Mouse (Mus musculus) c-Kit-positive CD71-positive TER-119-negative erythroid progenitor cells, embryonic 14.5 days (primary cell): ENCODE measurements around the gene Lta.

Experiments used
- DNase-seq: peaks from one replicate; pipeline ENCODE4 v3.0.0-alpha.2; 2013; ENCODE audit warnings: low read depth

Lta gene

DNA sequence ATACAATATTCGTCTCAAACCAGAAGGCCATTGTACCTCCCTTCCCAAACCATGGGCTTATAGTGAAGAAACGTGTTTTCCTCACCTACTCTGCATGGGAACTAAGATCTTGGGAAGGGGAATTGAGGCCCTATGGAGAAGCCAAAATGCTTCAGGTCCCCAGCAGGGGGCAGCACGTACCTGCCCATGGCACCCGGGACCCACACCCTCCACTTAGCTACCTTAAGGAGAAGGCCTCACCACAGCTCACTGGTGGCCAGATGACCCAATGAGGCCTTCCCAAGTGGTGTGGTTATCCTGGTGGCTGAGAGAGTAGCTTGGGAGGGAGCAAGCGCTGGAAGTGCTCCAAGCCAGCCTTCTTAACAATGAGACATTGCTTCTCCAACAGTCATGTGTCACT is 26.6 kb downstream of the Lta start:
- no peak for DNase-seq

DNA sequence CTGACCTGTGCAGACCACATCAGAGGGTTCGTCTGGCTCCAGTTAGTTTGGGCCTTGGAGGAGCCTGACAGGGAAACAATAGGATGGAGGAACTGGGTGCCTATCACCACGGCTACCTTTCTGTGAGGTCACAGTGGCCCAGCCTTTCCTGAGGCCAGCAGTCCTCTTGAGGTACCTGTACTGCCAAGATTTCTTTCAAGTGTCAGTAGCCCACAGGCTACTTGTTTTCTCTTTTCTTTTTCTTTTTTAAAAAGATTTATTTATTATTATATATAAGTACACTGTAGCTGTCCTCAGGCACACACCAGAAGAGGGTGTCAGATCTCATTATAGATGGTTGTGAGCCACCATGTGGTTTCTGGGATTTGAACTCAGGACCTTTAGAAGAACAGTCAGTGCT is 29.2 kb downstream of the Lta start, which contains the start of gene Aif1:
Gene Aif1 (minus strand): TSS at position 101 of the 400 bp plus-strand sequence.
- no peak for DNase-seq

DNA sequence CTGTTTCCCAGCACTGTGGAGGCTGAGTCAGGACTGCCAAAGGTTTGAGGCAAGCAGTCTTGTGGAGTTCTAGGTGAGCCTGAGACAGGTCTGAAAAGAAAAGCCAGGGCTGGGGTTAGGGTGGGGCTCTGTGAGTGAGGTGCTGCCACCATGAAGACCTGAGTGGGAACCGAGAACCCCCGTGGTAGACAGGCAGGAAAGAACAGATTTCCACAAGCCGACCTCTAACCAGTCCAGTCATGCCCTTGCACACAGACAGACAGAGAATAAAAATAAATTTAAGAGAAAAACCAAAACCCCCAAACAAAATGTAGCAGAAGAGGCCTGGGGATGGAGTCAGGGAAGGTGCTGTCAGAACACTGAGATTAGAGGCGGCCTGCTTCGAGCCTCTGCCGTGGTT is 29.8 kb downstream of the Lta start:
- no peak for DNase-seq

DNA sequence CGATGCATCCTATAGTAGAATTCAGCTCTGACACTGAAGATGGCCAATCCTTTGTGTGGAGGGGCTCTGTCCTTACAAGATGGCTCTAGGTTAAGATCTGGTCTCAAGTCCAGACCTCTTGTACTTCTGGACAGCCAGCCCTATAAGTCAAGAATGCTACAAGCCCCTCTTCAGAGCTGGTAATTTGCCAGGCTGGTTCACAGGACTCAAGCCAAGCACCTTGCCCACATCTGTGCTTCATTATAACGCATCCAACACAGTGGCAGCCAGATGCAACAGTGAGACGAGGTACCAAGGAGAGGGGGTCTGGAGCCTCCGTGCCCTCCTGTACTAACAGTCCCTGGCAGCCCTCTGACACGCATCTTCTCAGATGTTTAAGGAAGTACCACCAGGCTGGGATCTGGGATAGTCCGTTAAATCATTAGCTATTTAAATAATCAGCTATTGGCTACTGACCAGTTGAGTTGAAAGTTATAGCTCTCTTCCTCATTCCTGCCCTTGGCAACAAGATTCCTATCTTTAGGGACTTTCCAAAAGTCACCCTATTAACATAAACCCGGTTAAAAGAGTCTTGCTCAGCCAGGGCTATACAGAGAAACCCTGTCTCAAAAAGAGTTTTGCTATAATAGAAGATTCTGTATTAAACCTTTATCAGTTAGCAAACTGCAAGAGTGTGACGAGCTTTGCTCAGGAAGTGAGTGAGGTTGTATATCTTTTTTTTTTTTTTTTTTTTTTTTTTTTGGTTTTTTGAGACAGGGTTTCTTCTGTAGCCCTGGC is 30.8 kb downstream of the Lta start:
- no peak for DNase-seq

DNA sequence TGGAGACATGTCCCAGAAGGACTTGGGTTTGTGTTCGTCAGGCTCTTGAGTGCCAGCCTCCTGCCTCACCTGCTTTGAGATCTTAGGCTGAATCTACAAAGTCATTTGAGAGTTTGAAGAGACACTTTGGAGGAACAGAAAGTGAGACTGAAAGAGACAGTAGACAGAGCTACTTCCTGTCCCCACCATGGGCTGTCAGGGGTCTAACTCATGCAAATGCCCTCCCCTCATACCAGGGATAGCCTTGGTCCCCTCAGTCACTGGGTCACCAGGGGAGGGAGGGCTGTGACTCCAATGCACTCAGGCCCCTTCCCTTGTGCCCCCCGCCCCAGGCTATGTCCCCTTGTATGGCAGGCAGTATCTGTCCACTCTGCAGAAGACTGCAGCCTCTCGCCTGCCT is 31.8 kb downstream of the Lta start:
- DNase-seq: no peak

DNA sequence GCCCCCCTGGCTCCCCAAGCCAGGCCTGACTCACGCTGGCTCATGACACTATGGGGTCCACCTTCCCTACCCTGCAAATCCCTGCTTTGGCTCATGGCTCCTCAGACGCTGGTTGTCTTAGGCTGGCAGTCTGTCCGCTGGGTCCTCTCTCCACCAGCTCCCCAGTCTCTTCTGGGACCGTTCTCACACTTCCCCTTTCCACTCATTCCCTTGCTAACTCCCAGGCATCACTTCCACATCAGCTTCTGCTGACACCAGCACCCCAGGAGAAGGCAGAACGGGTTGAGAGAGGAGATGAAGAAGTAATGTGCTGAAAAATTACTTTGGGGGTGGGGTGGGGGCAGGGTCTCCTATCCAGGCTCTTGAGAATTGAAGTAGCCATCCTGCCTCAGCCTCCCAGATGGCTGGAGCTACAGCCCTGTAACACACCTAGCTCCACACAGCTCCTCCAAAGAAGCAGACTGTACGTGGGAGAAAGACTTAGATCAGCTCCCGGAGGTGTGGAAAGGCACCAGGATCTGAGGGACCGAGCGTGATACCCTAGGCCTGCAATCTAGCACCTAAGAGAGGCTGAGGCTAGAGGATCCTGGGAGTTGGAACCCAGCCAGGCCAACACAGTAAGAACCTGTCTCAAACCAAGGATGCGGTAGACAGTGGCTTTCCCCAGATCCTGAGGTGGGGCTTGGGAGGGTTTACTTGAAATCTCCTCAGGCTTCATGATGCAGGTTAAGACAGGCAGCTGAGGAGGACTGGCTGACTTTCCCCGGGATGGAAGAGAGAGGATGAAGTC is 32.5 kb downstream of the Lta start:
- no peak for DNase-seq

DNA sequence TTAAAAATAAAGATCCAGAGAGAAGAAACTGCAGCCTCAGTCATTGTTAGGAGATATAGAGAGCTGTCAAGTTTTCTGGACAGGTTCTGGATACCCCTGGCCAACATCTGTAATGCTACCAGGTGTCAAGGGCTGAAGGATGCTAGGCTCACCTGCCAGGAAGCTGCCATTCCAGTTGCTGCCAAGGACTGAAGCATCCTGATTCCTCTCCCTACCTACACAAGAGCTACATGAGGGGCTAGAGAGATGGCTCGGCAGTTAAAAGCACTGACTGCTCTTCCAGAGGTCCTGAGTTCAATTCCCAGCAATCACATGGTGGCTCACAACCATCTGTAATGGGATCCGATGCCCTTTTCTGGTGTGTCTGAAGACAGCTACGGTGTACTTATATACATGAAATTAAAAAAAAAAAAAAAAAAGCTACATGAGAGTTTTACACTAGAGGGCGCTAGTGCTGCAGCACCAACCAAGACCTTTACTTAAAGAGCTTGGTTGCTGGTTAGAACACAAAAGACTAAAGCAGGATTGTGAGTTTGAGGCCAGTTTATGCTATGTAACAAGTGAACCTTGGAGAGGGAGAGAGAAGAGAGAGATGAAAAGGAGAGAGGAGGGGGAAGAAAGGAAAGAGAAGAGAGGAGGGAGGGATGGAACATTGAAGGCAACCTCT is 36.5 kb downstream of the Lta start:
- peak; percentile 64 for DNase-seq

DNA sequence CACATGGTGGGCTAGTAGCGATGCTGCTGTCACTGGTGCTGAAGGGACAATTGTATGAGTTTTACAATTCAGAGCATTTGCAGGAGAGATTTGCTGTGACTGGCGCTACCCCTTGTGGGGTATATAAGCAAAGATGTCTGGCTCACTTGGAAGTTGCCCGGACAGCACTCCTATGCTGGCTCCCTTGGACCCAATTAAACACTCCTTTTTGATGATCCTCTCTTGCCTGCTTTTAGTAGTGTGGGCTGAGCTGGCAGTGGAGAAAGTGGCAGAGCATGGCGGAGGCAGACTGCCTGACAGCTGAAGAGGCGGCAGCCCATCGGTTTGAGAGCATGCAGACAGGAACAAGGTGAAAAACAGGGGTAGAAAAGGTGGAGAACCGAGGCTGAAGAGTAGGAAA is 37.4 kb downstream of the Lta start:
- no peak for DNase-seq

DNA sequence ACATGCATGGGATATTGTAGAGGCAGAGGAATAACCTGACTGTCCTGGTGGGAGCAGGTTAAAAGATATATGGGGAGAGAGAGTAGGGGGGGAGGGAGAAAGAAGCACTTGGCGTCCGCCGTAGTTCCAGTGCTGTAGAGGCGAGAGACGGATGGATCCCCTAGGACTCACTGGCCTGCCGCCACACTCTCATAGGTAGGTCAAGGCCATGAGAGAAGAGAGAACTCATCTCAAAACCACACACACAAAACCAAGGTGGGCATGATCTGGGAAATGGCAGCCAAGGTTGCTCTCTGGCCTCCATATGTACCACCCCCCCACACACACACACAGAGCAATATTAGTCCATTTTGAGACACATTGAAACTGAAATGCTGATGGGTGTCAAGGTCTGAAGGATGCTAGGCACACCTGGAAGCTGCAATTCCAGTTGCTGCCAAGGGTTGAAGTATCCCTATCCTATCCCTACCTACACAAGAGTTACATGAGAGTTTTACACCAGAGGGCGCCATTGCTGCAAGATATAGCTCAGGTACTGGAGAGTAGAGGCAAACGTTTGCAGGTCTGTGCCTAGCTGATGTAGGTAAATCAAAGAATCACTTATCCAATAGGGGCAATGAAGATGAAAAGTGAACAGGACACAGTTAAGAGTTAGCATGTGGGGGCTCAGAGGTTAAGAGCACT is 38.7 kb downstream of the Lta start:
- peak; percentile 85 for DNase-seq

DNA sequence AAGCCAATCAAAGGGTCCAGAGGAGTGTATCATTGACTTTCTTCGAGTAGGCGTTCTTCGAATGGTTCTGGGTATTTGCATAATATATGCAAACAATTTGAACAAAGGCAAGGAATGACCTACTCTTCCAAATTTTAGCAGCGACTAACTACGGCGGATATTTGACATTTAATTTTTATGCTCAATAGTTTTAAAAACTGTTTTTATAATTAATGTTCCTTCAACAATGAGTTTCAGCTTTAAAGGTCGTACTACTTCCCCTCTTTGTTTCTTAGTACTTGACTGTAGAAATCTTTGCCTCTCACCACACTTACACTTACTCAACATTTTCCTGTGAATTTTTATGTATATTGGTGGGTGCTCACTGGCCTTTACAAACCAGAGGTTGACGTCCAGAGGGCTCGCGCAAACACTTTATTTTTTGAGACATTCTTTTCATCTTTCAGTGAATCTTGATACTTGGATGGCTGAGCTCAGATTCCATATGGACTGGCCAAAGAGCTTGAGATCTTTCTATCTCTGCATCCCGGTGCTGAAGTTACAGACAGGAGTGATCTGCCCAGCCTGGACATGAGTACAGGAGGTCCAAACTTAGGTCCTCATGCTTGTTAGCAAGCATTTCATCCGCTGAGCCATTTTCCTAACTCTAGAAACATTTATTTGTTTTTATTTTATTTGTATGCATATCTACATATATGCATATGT is 39.5 kb downstream of the Lta start:
- DNase-seq: no peak

DNA sequence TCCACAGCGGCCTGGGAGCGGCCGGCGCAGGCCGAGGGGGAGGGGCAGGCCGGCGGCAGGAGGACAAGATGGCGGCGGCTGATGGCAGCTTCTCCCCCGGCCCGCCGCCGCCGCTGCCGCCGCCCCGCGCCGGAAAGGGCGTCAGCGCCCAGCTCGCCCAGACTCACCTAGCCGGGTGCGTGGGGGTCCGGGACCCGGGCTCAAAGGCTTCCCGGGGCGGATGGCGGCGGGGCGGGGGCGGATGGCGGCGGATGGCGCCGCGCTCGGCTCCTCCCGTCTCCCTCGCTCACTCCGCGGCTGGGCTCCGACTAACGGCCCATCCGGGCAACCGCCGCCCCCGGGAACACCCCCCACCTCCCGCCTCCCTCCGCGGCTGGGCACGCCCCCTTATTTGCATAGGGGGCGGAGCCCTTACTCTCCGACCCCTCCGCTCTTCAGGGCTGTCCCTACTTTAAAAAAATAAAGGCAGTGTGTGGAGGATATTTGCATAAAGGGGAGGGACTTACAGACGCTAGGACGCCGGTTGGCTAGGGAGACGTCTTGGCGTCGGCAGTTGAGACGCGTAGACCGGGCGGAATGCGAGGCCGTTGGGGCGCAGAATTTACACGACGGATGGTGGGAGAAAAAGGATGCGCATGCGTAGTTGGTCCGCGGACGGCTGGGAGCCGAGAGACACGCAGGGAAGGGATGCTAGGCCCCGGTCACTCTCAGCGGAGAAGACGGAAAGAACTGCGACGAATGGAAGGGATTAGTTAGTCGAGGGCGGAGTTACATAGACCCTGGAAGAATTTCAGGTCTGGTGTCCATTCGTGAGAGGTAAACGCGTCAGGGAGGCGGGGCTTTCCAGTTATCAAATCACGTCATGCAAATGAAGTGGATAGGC is 40.3 kb downstream of the Lta start, which contains the start of gene Prrc2a:
Gene Prrc2a (minus strand): TSS at position 330 of the 883 bp plus-strand sequence.
- DNase-seq: peak; percentile 97

DNA sequence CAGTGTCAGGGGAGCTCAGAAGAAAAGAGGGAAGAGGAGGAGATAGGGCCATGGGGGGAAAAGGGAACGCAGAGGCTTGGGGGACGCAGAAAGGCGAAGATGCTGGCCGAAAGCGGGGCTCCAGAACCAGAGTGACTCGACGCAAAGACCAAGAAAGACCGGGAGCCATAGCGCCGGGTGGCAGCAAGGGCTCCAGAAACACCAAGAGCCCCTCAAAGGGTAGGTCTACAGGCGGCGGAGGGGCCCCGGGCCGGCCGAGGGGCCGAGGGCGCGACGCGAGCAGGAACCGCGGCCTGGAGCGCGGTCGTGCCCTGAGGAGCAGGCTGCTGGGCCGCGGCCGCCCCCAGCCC is 41.0 kb downstream of the Lta start:
- DNase-seq: no peak

DNA sequence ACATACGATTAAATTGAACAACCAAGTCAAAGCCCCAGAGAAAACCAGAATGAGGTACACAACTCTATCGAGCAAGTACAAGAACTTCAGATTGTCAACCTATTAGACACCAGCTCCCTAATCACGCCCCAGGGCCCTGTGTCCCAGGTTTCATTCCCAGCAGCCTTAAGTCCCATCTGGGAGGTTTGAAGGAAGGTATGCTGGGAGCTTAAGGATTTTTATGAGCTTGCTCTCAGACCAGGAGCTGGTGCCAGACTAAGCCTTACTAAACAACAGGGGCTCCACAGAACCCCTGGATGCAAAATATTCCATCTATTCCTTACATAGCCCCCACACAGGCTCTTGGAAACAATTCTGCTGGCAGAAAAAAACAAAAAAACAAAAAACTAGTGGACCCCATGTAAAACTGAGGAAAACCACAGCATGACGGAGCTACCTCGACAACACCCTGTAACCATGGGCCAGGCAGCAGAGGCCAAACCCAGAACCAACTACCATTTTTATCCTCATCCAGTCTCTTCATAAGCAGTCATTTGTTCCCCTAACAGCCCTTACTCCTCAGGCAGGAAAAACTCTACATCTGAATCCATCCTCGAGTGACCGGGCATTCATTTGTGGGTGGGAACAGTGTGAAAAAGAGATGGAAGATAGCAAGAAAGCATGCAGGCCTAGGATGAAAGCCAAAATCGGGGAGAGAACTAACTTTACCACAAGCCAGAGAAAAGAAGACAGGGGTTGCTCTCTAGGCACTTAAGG is 41.6 kb downstream of the Lta start:
- DNase-seq: no peak

DNA sequence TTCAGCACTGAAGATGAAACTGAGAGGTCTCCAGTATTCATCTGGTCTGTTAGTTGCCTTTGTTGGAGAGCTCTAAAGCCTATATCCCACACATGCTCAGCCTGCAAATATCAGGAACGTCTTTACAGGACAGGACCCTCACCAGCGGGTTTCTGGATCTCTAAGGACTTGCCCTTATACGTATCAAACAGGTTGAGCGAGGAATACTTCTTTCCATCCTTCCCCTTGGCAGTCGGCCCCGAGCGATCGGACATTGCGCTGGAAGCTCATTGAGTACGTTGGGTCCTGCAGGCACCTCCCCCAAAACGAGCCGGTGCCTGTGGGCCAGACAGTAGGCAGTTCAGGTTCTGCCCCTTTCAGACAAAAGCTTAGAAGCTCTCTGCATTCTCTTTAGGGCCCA is 42.4 kb downstream of the Lta start:
- no peak for DNase-seq

DNA sequence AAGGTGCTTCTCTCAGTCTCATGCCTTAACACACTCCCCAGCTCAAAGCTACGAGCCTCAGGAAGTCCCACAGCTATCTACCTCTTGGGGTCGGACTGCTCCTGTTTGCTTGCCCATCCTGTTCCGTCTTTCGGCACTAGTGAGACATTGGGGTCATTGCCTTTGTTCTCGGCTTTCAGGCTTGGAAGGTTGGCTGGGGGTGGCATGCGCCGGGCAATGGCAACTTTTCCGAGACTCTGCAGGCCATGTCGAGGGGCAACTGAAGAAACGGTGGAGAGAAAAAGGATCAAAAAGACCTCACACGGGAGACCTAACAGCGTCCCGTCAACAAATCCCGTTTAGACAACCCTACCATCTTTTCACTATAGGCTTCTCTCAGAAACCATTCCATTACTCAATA is 43.0 kb downstream of the Lta start:
- no peak for DNase-seq

DNA sequence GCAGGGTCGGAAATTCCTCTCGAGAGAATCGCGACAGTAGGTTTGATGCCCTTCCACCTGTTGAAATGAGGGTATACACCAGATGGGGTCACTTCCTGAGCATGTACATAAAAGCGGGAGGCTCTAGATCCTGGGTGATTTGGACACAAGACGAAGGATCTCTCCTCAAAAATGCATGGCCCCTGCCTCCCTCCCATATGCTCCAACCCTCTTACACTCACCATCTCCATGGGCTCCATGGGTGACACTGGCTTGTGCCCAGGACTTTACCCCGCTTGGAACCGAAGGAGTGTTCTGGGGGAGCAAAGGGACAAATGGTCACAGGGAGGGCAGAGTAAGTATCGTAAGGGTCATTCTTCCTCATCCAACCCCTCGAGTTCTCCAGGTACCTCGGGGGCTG is 43.7 kb downstream of the Lta start:
- no peak for DNase-seq

DNA sequence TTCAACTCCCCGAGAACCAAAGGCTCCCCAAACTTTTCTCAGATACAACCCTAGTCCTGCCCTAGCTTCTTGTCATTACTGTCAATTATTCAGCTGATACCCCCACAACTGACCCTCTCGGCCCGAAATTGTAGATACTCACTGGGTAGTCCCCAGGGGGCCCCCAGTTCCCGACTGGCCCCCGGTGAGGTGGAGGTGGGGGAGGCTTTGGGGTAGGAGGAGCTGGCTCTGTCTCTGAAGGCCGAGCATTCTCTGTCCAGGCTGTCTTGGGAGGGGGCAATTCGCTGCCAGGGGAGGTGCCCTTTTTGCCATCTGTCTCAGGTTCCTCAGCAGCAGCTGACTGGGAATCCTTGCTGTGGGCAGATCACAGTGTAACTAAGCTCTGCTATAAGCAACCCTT is 45.5 kb downstream of the Lta start:
- DNase-seq: no peak

DNA sequence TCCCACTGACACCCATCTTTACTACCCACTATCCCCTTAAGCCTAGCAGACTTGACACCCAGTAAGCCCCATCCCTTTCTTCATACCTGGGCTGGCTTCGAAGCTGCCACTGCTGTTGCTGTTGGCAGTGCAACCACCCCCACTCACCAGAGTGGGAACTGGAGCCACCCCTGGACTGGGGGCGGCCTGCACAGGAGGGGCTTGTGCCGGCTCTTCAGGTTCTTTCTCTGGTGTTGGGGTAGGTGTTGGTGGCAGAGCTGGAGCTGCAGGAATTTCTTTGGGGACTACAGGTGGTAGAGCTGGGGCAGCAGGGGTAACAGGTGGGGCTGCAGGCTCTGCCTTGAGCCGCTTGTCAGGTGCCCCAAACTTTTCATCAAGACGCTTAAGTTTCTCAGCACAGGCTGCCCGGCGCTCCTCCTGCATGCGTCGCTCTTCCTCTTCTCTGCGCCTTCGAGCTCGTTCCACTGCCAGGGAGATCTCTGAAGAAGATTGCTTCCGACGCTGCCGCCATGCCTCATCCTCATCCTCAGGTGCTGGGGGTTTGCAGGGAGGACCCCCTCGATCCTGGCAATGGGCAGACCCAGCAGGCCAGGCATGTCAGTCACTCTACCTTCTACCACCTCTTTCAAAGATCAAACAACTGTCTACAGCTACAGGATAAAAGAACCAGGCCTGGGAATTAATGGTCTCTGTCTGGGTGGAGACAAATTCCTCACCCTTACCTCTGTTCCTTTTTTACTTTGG is 46.1 kb downstream of the Lta start:
- DNase-seq: no peak

DNA sequence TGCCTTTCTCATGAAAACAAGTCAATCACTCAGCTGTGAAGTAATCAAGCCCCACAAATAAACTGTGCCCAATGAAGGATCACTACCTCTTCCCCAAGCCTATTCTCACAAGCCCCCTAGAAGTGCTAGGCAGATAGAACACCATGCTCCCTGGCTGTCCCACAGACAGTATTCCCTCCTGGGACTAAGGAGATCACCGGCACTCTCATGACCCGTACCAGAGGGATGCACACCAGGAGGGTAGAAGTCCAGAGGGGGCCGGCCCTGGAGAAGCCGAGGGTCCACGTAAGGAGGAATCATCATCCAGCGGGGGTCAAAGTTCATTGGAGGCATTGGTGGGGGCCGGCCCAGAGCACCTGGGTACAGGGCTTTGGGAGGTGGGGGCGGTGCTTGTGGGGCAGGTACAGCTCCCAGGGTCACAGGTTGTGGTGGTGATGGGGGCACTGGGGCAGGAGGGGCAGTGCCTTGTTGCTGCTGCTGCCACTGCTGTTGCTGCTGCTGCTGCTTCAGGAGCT is 47.4 kb downstream of the Lta start:
- no peak for DNase-seq
